Mouse (Mus musculus) 3T3-L1 (cell line): Measurements from ENCODE around the gene Fcgr2b.
"Not testable (repeated sequence)": the region's sequence is repeated elsewhere in the genome, so short reads cannot be mapped to it uniquely, and the experiment has no call there.

ENCODE experiments used
- DNase-seq: peaks from one replicate; pipeline ENCODE4 v3.0.0-alpha.2; 2015; ENCODE audit warnings: low read depth, low spot score

Gene Fcgr2b

DNA sequence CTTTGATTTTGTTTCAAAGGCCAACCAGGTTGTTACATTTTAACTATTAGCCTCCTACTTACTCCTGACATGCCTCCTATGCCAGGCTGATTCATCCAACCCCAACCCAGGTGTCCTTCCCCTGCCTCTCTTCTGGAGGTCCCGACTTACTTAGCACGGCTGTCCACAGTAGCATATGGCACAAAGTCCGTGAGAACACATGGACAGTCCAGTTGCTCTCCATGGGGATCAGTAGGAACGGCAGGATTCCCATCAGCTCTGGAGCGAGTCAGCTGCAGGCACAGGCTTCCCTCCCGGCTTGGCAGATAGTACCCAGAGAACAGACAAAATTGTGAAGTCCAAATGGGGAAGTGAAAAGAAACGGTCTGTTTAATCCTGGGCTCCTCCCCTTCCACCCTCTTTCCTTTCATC lies 591 bp downstream of the Fcgr2b start:
- DNase-seq, result no peak

DNA sequence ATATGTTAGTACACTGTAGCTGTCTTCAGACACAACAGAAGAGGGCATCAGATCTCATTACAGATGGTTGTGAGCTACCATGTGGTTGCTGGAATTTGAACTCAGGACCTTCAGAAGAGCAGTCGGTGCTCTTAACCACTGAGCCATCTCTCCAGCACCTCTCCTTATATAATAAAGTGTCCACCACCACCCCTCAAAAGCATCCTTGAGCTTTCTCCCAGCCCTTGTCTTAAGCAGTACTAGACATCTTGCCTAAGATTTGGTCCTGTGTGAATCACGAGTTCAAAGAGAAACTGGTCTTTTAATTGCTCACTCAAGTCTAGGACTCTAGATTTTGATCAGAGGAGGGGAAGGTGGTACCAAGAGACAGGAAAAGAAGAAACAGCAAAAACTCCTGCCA lies 997 bp downstream of the Fcgr2b start:
- not testable (repeated sequence) for DNase-seq

DNA sequence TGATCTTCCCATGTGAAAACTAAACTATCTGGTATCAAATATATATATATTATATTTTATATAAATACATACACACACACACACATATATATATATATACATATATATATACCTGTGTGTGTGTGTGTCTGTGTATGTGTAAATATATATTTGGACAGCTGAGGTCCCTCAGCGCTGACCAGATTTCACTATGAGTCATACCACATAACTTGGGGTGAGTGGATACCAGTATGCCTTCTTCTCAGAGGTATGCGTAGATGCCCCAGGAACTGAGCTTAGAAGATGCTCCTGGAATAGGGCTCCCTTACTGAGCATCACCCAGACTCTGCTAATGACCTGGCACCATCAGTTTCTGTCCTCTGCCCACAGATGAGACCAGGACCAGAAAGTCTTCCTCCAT lies 1.6 kb downstream of the Fcgr2b start:
- no peak for DNase-seq

DNA sequence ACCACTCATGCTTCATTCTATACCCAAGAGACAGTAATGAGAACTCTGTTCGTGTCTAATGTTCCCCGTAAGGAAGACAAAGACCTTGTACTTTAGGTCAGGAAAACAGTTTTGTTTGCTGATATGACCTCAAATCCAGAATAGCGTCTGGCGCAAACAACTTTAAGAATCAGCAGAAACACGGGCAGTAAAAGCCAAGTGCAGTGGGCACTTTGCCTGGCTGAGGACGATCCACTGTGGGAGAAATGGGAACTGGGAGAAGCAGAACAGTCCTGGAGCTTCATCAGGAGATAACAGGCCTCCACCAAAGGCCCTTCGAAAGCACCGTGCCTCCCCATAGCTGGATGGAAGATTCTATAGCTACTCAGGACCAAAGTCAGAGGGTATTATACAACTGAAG lies 2.2 kb downstream of the Fcgr2b start:
- DNase-seq, result no peak

DNA sequence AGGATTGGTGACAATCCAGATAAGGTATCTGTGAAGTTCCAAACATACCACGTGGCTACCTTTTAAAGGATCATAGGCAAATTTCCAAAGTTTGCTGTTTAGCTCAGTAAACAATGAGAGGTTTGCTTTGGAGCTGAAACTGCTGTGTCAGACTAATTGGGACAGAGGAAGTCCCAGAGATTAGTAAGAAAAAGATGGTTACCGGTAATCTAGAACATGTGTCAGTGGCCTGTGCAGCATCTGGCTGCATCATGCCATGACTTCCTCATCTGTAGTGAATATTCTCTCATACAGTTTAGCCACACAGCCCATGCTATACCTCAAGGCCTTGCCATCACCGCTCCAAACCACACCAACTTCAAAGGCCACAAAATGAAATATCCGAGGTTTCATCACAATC lies 3.4 kb downstream of the Fcgr2b start:
- DNase-seq, result peak; percentile 40

DNA sequence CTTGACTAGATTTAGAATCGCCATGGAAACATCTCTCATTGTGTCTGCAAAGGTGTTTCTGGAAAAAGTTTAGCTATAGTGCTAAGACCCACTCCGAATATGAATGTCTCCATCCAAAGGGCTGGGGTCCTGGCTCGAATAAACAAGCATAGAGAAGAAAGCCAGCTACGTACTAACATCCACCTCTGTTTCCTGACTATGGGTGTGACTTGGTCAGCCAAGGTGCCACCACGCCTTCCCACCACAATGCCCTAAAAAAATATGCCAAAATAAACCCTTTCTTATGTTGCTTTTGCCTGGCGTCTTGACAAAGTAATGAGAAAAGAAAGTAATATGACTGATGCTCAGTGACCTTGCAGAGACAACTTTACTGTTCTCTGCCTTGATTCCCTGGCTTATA lies 3.9 kb downstream of the Fcgr2b start:
- DNase-seq, result peak; percentile 13

DNA sequence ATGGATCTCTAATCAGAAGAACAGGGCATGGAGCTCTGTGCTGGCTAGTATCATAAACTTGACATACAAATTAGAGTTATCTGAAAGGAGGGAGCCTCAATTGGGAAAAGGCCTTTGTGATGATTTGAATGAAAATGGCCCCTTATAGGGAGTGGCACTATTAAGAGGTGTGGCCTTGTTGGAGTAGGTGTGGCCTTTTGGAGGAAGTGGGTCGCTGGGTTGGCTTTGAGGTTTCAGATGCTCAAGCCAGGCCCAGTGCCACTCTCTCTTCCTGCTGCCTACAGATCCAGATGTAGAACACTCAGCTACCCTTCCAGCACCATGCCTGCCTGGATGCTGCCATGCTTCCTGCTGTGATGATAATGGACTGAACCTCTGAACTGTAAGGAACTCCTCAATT lies 7.8 kb downstream of the Fcgr2b start:
- DNase-seq, result no peak

DNA sequence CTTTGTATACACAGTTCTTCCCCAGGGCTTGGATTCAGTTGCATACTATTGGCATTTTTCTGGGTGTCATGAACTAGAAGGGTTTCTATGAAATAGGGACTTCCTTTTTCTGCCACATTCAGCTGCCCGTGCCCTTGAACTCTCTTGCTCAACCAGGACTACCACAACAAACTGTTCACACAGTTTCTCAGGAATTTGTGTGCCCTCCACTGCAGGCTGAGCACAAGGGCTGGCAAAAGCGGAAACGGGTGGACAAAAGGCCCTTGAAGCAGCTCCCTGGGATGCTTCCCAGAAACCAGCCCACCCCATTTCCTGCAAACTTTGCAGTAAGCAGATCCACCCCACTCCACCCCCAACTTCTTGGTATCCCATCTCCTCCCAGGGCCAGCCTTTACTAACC lies 8.8 kb downstream of the Fcgr2b start:
- no peak for DNase-seq

DNA sequence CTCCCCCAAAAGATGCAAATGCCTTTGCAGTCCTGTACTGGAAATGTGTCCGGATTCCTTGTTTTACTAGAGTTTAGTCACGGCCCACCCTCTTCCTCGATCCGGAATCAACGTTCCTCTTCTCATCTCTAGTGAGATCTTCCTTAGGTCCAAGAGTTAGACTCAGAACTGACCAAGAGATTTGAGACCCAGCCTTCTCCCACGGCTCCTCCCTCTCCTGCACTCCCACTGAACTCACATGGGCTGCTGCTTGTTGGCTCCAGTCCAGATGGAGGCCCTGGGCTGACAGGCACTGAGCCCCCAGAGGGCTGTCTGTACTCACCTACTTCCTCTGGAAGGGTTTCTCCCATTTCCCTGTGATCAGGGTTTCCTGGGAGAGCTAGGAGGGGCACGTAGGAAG lies 13.3 kb downstream of the Fcgr2b start:
- peak; percentile 50 for DNase-seq

DNA sequence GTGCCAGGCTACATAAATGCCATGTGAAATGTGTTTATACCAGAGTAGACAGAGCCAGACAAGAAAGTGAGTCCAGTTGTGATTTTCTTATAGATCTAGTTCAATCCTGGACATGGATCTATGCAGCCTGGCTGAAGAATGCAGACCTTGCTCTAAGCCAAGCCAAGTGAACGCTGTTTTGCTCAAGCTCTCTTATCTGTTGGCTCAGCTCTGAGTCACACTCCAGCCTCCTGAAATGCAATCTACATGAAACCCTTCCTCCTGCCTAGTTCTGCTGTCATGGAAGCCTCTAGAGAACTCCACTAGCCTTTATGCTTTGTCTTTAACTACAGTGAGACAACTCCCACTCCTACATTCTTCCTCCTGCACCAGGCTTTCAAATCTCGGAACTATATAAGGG lies 14.0 kb downstream of the Fcgr2b start:
- DNase-seq, result peak; percentile 75

DNA sequence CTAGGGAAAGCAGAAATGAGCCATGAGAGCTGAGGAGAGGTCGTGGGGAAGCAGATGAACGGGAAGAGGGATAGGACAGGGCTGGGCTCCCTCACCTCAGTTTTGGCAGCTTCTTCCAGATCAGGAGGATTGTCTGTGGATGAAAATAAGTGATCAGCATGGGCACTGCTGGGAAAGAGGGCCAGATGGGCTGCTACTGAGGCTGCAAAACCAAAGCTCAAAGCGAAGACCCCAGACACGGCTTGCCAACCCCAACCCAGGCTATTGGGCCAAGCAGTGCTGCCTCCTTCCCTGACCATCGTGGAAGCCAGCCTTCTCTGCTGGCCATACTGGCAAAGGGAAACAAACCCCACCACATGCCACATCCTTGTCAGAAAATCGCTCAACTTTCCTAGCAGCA lies 15.2 kb downstream of the Fcgr2b start:
- no peak for DNase-seq

DNA sequence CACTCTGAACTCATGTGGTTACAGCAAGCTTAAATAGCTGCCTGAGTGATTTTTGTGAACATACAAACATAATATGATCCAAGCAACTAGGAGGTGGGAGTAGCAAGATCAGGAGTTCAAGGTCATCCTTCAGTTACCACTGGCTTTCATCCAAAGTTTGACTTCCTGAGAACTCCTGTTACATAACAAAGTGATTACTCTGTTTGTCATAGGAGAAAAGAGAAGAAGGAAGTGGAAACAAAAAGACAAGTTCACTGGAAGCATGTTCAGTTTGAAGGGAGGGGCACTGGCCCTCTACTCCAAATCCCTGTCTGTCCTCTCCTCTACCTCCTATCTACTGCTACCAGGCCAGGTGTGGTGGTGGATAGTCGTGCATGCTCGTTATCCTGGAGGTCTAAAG lies 16.6 kb downstream of the Fcgr2b start:
- peak; percentile 21 for DNase-seq

DNA sequence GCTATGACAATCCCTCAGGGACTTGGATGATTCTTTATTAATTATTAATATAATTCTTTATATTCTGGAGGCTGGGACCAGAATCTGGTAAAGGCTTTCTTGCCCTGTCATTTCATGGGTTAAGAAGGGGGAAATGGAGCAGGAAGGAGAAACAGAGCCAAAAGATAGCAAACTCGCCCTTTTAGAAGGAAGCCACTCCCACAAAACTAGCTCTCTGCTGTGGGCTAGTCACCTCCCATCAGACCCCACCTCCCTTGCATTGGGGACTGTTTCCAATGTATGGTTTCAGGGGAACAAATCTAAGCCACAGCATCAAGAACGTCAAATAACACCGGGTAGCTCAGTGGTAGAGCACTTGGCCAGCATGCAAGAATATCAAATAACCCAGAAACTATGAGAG lies 18.1 kb downstream of the Fcgr2b start:
- DNase-seq, result no peak

DNA sequence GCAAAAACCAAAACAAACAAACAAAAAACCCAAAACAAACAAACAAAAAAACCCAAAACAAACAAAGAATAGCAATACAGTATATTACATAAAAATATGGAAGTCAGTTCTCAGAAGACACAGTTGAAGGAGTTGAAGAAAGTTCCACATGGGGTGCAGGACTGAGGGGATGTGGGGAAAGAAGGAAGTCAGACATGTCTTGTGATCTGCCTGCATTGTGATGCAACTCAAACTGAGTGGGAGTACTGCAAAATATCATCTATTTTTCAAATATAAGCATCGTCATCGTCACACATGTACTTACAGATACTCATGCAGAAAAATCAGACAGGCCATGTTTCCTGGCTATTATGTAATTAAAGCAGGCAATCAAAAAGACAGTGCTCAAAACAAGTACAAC lies 23.2 kb downstream of the Fcgr2b start:
- DNase-seq, result no peak

DNA sequence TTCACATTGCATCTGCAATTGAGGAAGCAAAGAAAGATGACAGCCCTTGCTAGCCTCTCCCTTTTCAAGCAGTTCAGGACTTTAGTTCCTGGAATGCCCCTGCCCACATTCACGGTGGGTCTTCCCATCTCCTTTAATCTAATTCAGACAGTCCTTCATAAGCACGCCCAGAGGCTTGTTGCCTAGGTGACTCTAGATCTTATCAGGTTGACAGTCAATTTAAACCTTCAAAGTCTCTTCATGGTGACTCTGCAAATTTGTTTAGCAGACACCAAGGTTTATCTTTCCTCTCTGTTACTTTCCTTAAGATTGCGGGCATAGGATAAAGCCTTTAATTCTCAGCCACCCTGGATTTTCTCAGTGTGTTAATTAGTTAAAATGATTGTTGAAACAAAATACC lies 25.6 kb downstream of the Fcgr2b start:
- no peak for DNase-seq

DNA sequence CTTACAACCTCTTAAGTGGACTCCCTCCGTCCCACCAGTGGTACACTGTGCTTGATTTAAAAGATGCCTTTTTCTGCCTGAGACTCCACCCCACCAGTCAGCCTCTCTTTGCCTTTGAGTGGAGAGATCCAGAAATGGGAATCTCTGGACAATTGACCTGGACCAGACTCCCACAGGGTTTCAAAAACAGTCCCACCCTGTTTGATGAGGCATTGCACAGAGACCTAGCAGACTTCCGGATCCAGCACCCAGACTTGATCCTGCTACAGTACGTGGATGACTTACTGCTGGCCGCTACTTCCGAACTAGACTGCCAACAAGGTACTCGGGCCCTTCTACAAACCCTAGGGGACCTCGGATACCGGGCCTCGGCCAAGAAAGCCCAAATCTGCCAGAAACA lies 31.4 kb downstream of the Fcgr2b start:
- not testable (repeated sequence) for DNase-seq

DNA sequence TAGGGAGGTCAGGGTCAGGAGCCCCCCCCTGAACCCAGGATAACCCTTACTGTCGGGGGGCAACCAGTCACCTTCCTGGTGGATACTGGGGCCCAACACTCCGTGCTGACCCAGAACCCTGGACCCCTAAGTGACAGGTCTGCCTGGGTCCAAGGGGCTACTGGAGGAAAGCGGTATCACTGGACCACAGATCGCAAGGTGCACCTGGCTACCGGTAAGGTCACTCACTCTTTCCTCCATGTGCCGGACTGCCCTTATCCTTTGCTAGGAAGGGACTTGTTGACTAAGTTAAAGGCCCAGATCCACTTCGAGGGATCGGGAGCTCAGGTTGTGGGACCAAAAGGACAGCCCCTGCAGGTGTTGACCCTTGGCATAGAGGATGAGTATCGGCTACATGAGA lies 32.2 kb downstream of the Fcgr2b start:
- not testable (repeated sequence) for DNase-seq

DNA sequence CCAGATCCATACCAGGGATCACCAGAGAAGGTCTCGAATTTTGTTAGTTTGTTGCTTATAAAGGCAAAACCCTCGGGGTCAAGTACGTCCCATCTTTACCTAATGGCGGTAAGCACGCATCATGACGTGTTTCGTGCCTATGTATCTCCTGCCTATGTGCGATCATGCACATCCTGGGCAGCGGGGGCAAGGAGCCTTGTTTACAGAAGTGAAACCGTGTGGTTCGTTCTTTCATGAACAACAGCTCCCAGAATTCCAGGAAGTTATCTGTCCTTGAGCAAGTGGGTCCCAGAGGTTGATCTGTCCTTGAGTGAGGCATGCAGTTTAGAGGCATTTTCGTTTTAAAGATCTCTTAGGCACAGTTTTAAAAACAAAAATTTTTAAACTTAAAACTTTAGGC lies 37.1 kb downstream of the Fcgr2b start:
- DNase-seq, result no peak

DNA sequence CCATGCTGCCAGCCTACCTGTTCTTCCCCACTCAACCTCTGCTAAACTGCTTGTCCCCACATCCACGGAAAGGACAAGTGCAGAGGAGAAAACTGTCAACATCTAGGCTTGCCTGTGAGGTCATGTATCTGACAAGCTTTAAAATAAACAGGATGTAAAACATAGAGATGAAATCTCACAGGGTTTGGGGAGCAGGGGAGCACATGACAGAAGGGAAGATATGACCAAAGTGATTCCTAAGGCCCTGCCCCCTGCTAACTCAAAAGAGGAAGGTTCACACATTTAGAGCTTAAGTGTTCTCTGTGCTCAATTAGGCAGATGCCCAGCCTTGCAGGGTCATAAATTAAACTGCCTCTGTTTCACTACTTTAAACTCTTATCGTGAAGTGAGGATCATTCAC lies 42.0 kb downstream of the Fcgr2b start:
- DNase-seq, result no peak

DNA sequence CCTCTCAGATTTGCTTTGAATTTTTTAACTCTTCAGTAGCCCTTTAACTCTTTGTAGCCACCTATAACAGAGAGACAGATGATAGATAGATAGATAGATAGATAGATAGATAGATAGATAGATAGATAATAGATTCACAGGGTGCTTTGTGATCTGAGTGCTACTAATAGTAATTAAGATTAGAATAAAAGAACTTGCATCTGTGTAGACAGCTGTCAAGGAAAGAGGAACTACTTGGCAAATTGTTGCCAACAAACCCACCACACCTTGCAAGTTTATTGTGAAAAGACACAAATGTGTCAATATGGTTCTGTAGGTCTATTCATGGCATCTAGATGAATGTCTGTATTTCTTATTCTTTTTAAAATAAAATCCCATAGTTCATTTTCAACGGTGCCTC lies 42.4 kb downstream of the Fcgr2b start:
- DNase-seq, result no peak

DNA sequence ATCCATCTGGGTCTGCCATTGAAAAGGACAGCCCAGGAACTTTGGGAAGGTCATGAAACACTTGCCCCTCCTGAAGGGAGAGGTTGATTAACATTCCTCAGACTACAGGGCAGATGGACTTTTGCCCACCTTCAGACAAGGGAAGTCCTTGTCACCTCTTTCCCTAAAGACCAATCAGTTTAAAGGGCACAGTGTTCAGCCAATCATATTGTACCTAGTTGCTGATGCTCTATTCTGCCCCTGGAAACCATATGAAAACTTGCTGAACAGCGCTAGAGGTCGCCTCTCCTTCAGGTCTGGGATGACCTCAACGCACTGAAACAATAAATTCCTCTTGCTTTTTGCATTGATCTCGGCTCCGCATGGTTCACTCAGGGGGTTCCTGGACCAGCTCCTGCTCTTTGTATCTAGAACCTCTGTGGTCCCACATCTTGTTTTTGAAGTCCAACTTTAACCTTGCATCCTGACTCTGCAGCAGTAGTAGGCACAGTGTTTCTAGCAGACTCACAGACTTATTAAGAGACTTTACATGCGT lies 42.9 kb downstream of the Fcgr2b start:
- no peak for DNase-seq

DNA sequence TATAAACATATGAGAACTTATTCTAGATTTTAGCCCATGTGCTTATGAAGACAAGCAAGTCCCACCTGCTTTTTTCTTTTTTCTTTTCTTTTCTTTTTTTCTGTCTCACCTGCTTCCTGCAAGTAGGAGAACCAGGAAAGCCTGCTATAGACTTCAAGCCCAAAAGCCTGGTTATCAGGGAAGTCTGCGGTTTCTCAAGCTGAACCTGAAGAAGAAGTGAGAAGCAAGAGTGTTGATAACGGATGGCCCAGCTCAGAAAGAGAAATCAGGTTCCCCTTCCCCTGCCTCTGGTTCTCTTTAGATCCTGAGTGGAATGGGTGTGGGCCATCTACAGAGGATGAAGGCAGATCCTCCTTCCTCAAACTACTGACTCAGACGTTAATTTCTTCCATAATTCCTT lies 44.3 kb downstream of the Fcgr2b start:
- DNase-seq, result no peak

DNA sequence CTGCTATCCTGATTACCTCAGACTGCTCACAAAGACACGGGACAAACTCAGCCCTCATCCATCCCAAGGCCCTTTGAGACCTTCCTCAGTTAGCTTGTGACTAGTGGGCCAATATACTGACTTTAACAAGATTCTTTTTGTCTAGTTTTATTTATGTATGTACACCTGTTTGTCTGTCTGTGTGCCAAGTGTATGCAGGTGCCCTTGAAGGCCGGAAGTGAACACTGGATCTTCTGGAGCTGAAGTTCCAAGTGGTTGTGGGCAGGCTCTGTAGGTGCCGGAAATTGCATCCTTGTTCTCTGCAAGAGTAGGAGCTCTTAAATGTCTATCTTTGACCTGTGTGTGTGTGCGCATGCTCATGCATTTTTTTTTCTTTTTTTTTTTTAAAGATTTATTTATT lies 47.1 kb downstream of the Fcgr2b start:
- no peak for DNase-seq

DNA sequence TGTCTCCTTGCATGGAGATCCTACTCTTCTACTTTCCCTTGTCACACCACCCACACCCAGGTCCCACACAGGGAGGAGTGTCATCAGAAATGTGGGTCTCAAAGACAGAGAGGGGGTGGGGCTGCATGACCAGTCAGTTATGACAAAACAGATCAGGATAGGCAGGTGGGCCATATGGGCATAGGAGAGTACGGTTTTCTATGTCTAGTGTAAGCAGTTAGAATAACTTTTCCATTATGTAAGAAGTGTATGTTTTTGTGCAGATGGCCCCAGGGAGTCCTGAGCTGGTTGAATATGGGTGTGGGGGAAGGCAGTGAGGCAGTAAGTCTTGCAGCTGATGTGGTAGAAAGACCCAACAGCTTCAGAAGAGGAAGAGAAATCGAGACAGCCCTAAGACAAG lies 47.9 kb downstream of the Fcgr2b start:
- DNase-seq, result no peak

DNA sequence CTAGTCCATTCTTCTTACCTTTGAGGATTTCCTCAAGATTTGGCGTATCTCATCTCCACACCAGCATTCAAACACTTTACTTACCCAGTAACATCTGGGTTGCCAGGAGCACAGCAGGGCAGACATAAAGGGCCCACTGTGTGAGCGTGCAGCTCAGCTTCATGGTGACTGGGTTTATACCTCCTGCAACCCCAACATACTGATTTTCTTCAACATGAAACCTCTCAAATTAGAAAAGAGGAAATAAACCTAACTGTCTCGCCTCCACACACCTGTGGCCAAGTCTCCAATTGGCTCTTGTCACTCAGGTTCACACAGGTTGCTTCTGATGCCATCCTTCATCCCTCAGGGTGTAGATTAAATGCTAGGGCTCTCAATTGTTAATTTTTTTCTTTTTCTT lies 49.0 kb downstream of the Fcgr2b start, which contains the start of gene Fcrla:
Gene Fcrla (minus strand): TSS at position 206 of the 400 bp plus-strand sequence.
- DNase-seq, result no peak
